Mouse (Mus musculus): ENCODE data around the gene Vps50.
"Not testable (repeated sequence)": the region's sequence is repeated elsewhere in the genome, so short reads cannot be mapped to it uniquely, and the experiment has no call there.

Vps50 gene

GRCm38 (mm10) chr6:3620428-3621387 is 122.5 kb downstream of the Vps50 start:
- not testable (repeated sequence) for DNase-seq (ENCODE audit: extremely low read depth, low read depth, low spot score)
